Mouse (Mus musculus): ENCODE results near the gene Enpp7. TPM values are rescaled to one million over a fixed set of nuclear protein-coding genes. Genes with fewer than 3 reads are reported as not detected.
A peak's percentile ranks its signal among the peaks of the same experiment; 100 is the strongest.

The Enpp7 gene
- polyA plus RNA-seq, 1 experiment from 2014 or later: not detected

DNA sequence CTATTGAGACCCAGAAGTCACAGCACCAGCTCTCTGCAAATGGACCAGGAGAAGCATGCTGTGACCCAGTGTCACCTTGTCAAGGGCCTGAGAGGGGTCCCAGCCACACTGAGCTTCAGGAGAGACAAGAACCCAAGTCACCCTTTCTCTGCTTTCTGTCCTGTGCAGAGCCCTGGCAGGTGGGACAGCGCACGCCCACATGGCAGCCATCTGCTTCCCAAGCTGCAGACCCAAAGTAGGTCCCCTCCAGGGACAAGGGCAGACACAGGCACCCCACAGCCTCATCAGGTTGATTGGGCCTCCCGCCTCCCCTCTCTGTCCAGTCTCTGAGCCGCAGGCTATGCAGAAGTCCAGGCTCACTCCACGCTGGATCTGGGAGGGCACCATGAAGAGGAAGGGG lies 24.1 kb upstream of the Enpp7 start:
- Histone ChIP-seq H3K9ac (replicated peaks; ENCODE audit: low read depth, low read length) (no peak overlapping the region), H3K27ac (ENCODE audit: low read length) (no peak overlapping the region), H3K9me3 (ENCODE audit: control insufficient read depth, low read depth, low read length) (no peaks in the 10 kb centered on the region), H3K4me1 (ENCODE audit: control insufficient read depth, insufficient read depth, low read length) (no peaks in the 10 kb centered on the region), H3K27me3 (ENCODE audit: control insufficient read depth, insufficient read depth, low read length) (no peaks in the 10 kb centered on the region), H3K36me3 (ENCODE audit: control insufficient read depth, insufficient read depth, low read length) (no peaks in the 10 kb centered on the region), H3K4me3 (ENCODE audit: low read depth, low read length) (no peak overlapping the region), H3K4me2 (replicated peaks; ENCODE audit: low read depth, low read length) (no peak overlapping the region)
- ATAC-seq (ENCODE audit: insufficient number of reproducible peaks, insufficient read depth, low FRiP score, low read depth): no peak
- 83% methylated on average over 5 of the region's 5 CpGs for WGBS

DNA sequence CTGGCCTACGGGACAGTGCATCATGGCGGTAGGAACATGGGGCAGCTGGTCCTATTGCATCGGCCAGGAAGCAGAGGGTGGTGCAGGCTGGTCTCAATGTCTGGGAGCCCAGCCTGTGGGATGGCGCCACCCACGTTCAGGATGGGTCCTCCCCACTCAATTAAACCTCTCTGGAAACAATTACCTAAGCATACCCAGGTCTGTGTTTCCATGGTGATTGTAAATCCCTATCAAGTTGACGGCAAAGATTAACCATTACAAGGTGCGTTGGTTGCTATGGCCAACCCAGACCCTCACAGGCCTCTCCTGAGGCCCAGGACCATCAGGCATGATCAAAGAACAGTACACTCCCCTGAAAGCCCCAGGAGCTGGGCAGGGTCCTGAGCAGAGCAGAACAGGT lies 22.9 kb upstream of the Enpp7 start:
- Histone ChIP-seq H3K4me3 (ENCODE audit: low read depth, low read length) (no peak overlapping the region), H3K4me2 (replicated peaks; ENCODE audit: low read depth, low read length) (no peak overlapping the region), H3K36me3 (ENCODE audit: control insufficient read depth, insufficient read depth, low read length) (no peaks in the 10 kb centered on the region), H3K27ac (ENCODE audit: low read length) (no peak overlapping the region), H3K9ac (replicated peaks; ENCODE audit: low read depth, low read length) (no peak overlapping the region), H3K4me1 (ENCODE audit: control insufficient read depth, insufficient read depth, low read length) (no peaks in the 10 kb centered on the region), H3K27me3 (ENCODE audit: control insufficient read depth, insufficient read depth, low read length) (no peaks in the 10 kb centered on the region), H3K9me3 (ENCODE audit: control insufficient read depth, low read depth, low read length) (no peaks in the 10 kb centered on the region)
- 46% methylated on average over 7 of the region's 7 CpGs for WGBS
- no peak for ATAC-seq (ENCODE audit: insufficient number of reproducible peaks, insufficient read depth, low FRiP score, low read depth)

DNA sequence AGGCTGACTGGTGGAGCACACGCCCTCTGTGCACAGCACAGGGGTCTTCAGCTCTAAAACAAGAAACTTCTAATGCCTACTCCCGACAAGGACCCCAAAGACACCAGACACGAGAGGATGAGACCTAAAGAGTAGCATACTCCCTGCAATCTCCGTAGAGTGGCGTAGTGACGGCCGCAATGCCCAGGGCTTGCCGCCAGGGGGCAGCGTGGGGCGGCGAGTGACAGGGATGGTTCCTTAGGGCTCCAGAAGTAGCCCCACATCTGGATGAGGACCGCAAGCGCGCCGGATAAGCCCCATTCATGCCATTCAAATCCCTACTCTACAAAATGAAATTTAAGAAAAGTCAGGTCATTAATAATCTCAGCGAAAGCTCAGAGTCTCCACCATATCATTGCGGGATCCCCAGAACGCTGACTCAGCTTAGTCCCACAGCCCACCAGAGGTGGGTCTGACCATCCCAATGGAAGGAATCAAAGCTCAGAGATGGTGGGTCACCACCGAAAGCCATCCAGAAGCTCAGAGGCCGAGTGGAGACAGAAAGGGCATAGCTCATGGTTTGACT lies 16.4 kb upstream of the Enpp7 start:
- WGBS: 39% methylated on average over 20 of the region's 20 CpGs
- no peak overlapping the region for H3K4me2 ChIP-seq (replicated peaks; ENCODE audit: low read depth, low read length)
- no peaks in the 10 kb centered on the region for H3K36me3 ChIP-seq (ENCODE audit: control insufficient read depth, insufficient read depth, low read length)
- no peaks in the 10 kb centered on the region for H3K27me3 ChIP-seq (ENCODE audit: control insufficient read depth, insufficient read depth, low read length)
- no peak overlapping the region for H3K4me3 ChIP-seq (ENCODE audit: low read depth, low read length)
- H3K9ac ChIP-seq (replicated peaks; ENCODE audit: low read depth, low read length): no peak overlapping the region
- no peak overlapping the region for H3K27ac ChIP-seq (ENCODE audit: low read length)
- no peak for ATAC-seq (ENCODE audit: insufficient number of reproducible peaks, insufficient read depth, low FRiP score, low read depth)
- no peaks in the 10 kb centered on the region for H3K4me1 ChIP-seq (ENCODE audit: control insufficient read depth, insufficient read depth, low read length)
- no peaks in the 10 kb centered on the region for H3K9me3 ChIP-seq (ENCODE audit: control insufficient read depth, low read depth, low read length)

DNA sequence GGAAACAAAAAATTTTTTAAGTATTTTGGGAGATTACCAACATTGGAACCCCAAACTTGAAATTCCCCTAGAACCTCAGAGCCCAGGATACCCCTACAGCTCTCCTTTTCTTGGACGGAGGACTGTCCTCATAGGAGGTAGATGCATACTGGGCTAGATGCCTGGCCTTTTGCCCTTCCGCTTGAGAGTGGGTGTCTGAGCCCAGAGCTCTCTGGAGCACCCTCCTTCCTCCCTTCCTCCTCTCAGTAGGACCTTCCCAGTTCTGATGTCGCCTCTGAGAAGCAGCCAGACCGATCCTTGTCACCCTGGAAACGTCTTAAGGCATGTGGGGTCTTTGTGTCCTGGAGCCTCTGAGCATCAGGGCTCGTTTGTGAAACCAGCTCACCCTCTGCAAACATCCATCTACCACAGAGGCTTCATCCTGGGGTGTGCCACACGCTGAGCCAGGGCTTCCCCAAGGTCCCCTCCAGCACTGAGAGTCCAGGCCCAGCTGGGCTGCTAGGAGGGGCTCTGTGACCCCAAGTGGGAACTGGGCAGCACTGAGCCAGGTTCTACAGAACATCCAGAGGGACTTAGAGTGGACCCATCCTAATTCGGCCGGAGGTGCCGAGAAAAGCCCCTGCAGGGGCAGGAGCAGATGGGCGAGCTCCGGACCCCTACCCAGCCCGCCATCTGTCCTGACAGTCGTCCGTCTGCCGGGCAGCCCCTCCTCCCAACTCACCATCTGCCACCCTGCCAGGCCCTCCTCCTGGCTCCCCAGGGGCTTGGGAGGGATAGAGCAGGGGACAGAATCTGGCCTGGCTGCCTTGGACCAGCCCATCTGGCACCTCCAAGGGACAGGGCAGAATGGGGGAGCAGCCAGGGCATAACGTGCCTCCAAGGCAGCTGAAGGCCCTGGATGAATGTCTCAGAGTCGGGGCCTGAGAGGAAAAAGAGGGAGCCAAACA lies 15.3 kb upstream of the Enpp7 start:
- Histone ChIP-seq H3K27ac (ENCODE audit: low read length) (no peak overlapping the region), H3K27me3 (ENCODE audit: control insufficient read depth, insufficient read depth, low read length) (no peaks in the 10 kb centered on the region), H3K4me3 (ENCODE audit: low read depth, low read length) (no peak overlapping the region), H3K9ac (replicated peaks; ENCODE audit: low read depth, low read length) (no peak overlapping the region), H3K36me3 (ENCODE audit: control insufficient read depth, insufficient read depth, low read length) (no peaks in the 10 kb centered on the region), H3K9me3 (ENCODE audit: control insufficient read depth, low read depth, low read length) (no peaks in the 10 kb centered on the region), H3K4me1 (ENCODE audit: control insufficient read depth, insufficient read depth, low read length) (no peaks in the 10 kb centered on the region), H3K4me2 (replicated peaks; ENCODE audit: low read depth, low read length) (no peak overlapping the region)
- no peak for ATAC-seq (ENCODE audit: insufficient number of reproducible peaks, insufficient read depth, low FRiP score, low read depth)
- 41% methylated on average over 18 of the region's 18 CpGs for WGBS

DNA sequence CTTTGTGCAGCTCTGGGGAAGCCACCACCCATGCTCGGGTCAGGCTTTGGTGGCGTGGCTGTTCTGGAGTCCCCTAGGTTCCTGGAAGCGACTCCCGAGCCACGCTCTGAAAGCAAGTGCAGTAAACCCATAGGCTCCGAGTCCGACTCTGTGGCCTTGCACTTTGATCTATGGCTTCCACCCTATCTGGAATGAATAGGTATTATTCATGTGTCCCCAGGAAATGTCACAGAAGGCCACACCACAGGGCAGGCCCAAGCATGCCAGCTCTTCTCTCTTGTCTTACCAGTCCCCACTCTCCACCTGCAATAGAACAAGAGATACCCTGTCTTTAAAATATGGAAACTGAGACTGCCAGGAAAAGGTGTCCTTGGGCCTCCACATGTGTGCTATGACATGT lies 13.6 kb upstream of the Enpp7 start:
- Histone ChIP-seq H3K36me3 (ENCODE audit: control insufficient read depth, insufficient read depth, low read length) (no peaks in the 10 kb centered on the region), H3K4me3 (ENCODE audit: low read depth, low read length) (no peak overlapping the region), H3K9ac (replicated peaks; ENCODE audit: low read depth, low read length) (no peak overlapping the region), H3K4me2 (replicated peaks; ENCODE audit: low read depth, low read length) (no peak overlapping the region), H3K9me3 (ENCODE audit: control insufficient read depth, low read depth, low read length) (no peaks in the 10 kb centered on the region), H3K4me1 (ENCODE audit: control insufficient read depth, insufficient read depth, low read length) (no peaks in the 10 kb centered on the region), H3K27me3 (ENCODE audit: control insufficient read depth, insufficient read depth, low read length) (no peaks in the 10 kb centered on the region), H3K27ac (ENCODE audit: low read length) (no peak overlapping the region)
- no peak for ATAC-seq (ENCODE audit: insufficient number of reproducible peaks, insufficient read depth, low FRiP score, low read depth)
- WGBS: 74% methylated on average over 7 of the region's 7 CpGs

DNA sequence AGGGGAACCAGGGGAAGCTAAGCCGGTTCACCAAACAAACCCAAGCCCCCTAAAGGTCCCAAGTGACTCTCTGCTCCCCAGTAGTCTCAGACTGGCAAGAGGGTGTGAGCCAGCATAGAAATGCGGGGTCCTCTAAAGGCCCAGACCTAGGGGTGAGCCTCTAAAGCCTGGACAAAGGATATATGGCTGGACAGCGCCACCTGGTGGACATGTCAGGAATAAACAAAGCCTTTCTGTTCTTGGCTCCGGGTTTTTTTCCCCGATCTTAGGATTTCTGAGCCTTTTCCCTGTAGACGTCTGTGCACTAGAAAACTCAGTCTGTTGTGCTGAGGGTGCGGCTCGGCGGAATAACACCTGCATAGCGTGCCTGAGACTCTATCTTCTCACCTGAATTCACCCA lies 12.6 kb upstream of the Enpp7 start:
- no peaks in the 10 kb centered on the region for H3K27me3 ChIP-seq (ENCODE audit: control insufficient read depth, insufficient read depth, low read length)
- no peak overlapping the region for H3K4me3 ChIP-seq (ENCODE audit: low read depth, low read length)
- H3K9ac ChIP-seq (replicated peaks; ENCODE audit: low read depth, low read length): no peak overlapping the region
- no peak overlapping the region for H3K27ac ChIP-seq (ENCODE audit: low read length)
- WGBS: 1% methylated on average over 10 of the region's 10 CpGs
- no peak for ATAC-seq (ENCODE audit: insufficient number of reproducible peaks, insufficient read depth, low FRiP score, low read depth)
- no peaks in the 10 kb centered on the region for H3K9me3 ChIP-seq (ENCODE audit: control insufficient read depth, low read depth, low read length)
- no peaks in the 10 kb centered on the region for H3K36me3 ChIP-seq (ENCODE audit: control insufficient read depth, insufficient read depth, low read length)
- peak overlapping the region; percentile 15; the same call in 1 of the 2 replicates for H3K4me2 ChIP-seq (replicated peaks; ENCODE audit: low read depth, low read length)
- H3K4me1 ChIP-seq (ENCODE audit: control insufficient read depth, insufficient read depth, low read length): no peaks in the 10 kb centered on the region

DNA sequence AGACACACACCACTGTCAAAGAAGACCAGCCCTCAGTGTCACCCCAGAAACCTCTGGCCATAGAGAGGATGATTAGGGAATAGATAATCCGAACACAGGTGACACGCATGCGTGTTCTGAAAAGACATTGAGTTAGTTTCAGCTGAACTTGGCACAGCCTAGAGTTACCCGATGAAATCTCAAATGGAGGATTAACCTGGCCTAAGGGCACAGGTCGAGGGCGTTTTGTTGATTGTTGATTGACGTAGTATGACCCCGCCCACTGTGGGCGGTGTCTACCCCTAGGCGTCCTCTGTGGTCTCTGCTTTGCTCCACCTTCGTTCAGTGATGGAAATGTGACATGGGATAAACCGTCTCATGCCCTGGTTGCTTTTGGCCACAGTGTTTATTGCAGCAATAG lies 12.1 kb upstream of the Enpp7 start:
- Histone ChIP-seq H3K27me3 (ENCODE audit: control insufficient read depth, insufficient read depth, low read length) (no peaks in the 10 kb centered on the region), H3K9ac (replicated peaks; ENCODE audit: low read depth, low read length) (no peak overlapping the region), H3K27ac (ENCODE audit: low read length) (no peak overlapping the region), H3K9me3 (ENCODE audit: control insufficient read depth, low read depth, low read length) (no peaks in the 10 kb centered on the region), H3K4me2 (replicated peaks; ENCODE audit: low read depth, low read length) (peak overlapping the region; percentile 15; the same call in 1 of the 2 replicates), H3K4me1 (ENCODE audit: control insufficient read depth, insufficient read depth, low read length) (no peaks in the 10 kb centered on the region), H3K4me3 (ENCODE audit: low read depth, low read length) (no peak overlapping the region), H3K36me3 (ENCODE audit: control insufficient read depth, insufficient read depth, low read length) (no peaks in the 10 kb centered on the region)
- ATAC-seq (ENCODE audit: insufficient number of reproducible peaks, insufficient read depth, low FRiP score, low read depth): no peak
- 17% methylated on average over 12 of the region's 12 CpGs for WGBS

DNA sequence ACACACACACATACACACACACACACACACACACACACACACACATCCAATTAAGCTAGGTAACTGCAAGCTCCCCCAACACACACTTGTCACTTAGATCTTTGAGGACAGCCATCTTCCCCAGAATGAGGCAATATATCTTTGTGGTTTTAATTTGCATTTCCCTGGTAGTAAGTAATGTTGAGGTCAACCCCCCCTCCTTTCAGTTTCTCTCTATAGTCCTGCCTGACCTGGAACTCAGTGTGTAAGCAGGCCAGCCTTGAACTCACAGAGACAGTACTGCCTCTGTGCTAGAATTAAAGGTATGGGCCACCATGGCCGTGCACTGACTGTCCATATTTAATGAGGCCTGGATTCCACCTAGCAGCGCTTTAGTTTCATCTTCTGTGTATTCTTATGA lies 7.6 kb upstream of the Enpp7 start:
- Histone ChIP-seq H3K9ac (replicated peaks; ENCODE audit: low read depth, low read length) (no peak overlapping the region), H3K27ac (ENCODE audit: low read length) (no peak overlapping the region), H3K4me2 (replicated peaks; ENCODE audit: low read depth, low read length) (no peak overlapping the region), H3K4me1 (ENCODE audit: control insufficient read depth, insufficient read depth, low read length) (no peaks in the 10 kb centered on the region), H3K36me3 (ENCODE audit: control insufficient read depth, insufficient read depth, low read length) (no peaks in the 10 kb centered on the region), H3K9me3 (ENCODE audit: control insufficient read depth, low read depth, low read length) (no peaks in the 10 kb centered on the region), H3K27me3 (ENCODE audit: control insufficient read depth, insufficient read depth, low read length) (no peaks in the 10 kb centered on the region), H3K4me3 (ENCODE audit: low read depth, low read length) (no peak overlapping the region)
- 79% methylated on average over 2 of the region's 2 CpGs for WGBS
- ATAC-seq (ENCODE audit: insufficient number of reproducible peaks, insufficient read depth, low FRiP score, low read depth): no peak

All from stomach, embryonic 14.5 days (tissue).